Mouse (Mus musculus) thymus, adult 2 months (tissue): Measurements from ENCODE around the gene Gm49333. TPM values are rescaled to one million over a fixed set of nuclear protein-coding genes. Genes with fewer than 3 reads are reported as not detected.

Source experiments
- DNase-seq: peaks from one replicate; pipeline ENCODE4 v3.0.0; 2021
- H3K27ac ChIP-seq: fragments of 200-500 bp; 2 replicates; pipeline ENCODE4 v1.5.1; 2012; ENCODE audit warnings: low read length, control low read depth; ENCODE audit not compliant: control insufficient read depth, insufficient read depth
- H3K27me3 ChIP-seq: fragments of 200-500 bp; 2 replicates; pipeline ENCODE4 v1.6.1; 2012; ENCODE audit warnings: mild to moderate bottlenecking, low read length, moderate library complexity, mixed read lengths; ENCODE audit not compliant: control insufficient read depth, insufficient read depth
- H3K36me3 ChIP-seq: fragments of 200-500 bp; 2 replicates; pipeline ENCODE4 v1.6.1; 2012; ENCODE audit warnings: mild to moderate bottlenecking, low read length, moderate library complexity; ENCODE audit not compliant: control insufficient read depth, insufficient read depth
- H3K4me1 ChIP-seq: fragments of 200-500 bp; replicated peaks from 2 replicates; pipeline ENCODE4 v1.6.1; 2012; ENCODE audit warnings: low read length; ENCODE audit not compliant: control insufficient read depth, insufficient read depth
- H3K4me3 ChIP-seq: fragments of 200-500 bp; 2 replicates; pipeline ENCODE4 v1.5.1; 2012; ENCODE audit warnings: mild to moderate bottlenecking, low read length, control low read depth, moderate library complexity; ENCODE audit not compliant: control insufficient read depth, insufficient read depth
- CTCF ChIP-seq: fragments of 200-500 bp; IDR thresholded peaks from 2 replicates; pipeline ENCODE4 v1.5.1; 2012; ENCODE audit warnings: mild to moderate bottlenecking, control low read depth, low read length, moderate library complexity, borderline replicate concordance; ENCODE audit not compliant: control insufficient read depth, poor library complexity, insufficient read depth; ENCODE audit errors: extremely low read depth
- POLR2A ChIP-seq: fragments of 200-500 bp; IDR thresholded peaks from 2 replicates; pipeline ENCODE4 v1.6.1; 2012; ENCODE audit warnings: mild to moderate bottlenecking, low read length, control low read depth, moderate library complexity; ENCODE audit not compliant: control insufficient read depth, poor library complexity, insufficient read depth; ENCODE audit errors: extremely low read depth
- WGBS: fragments of 180-500 bp; shearing (Covaris S2); methylation state at CpG from one replicate; pipeline ENCODE4 v1.1.7; 2018; 5-methylcytosine and 5-hydroxymethylcytosine counted together
- polyA plus RNA-seq: library from polyadenylated mRNA; depleted of rRNA; stranded (reverse); fragments of >200 nt; gene quantifications from 2 replicates; pipeline ENCODE4 v1.2.3, GENCODE M21; 2012

Gm49333 gene
- polyA plus RNA-seq, 1 experiment = not detected

DNA sequence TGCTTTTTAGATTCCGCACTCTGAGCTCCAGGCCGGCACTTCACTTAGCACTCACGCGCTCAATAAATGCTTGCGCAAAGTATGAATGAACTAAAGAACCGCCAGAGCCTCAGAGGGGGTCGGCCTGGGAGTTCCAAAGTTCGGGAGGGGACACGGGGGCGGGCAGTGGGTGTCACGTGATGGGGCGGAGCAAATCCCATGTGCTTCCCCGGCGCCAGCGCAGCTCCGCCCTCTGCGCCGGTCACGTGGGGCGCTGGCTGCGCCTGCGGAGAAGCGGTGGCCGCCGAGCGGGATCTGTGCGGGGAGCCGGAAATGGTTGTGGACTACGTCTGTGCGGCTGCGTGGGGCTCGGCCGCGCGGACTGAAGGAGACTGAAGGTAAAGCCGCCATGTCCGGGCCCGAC is 61.1 kb downstream of the Gm49333 start:
- WGBS = under 1% methylated on average over 38 of the region's 38 CpGs
- Histone ChIP-seq H3K27me3 (no peaks in the 10 kb centered on the region), H3K4me3 (peak overlapping the region; percentile 97), H3K27ac (no peak overlapping the region), H3K36me3 (peaks cover 17% of the 10 kb centered on the region), H3K4me1 (peaks cover 16% of the 10 kb centered on the region)
- 0 out of 2 replicates have a peak, but pooled peaks have one; percentile 29 for TF ChIP-seq CTCF
- TF ChIP-seq POLR2A = peak; percentile 66; the same call in 1 of the 2 replicates
- DNase-seq = peak; percentile 96

DNA sequence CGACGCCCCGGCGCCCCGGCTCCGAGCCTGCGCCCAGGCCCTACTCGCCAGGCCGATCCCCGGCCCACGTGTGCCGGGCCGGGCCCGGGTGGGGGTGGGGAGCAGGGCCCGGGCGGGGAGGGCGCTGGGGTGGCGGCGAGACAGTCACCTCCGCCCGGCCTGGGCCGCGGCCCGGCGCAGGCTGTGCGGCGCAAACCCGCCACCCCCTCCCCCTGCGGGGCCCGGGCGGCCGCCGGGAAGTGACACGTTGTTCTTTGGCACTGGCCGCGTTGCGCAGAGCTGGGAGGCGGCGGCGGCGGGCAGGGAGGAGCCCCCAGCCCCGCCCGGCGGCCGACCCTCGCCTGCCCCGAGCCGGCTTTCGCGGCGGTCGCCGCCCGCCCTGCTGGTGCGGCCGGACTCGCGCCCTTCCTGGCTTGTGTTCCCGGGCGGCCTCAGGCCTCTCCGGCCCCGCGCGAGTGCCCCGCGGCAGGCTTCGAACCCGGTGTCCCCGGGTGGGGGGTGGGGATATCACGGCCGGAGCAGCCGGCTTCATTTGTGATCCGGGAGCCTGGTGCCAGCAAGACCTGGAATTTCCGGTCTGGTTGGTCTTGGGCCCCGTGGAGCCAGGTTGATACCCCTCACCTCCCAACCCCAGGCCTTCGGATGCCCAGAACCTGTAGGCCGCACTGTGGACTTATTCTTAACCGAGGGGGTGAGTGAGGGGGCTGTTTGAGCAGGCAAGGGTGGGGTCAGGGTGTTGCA is 61.7 kb downstream of the Gm49333 start:
- H3K27me3 ChIP-seq = no peaks in the 10 kb centered on the region
- TF ChIP-seq POLR2A = no peak
- no peak for TF ChIP-seq CTCF
- H3K36me3 ChIP-seq = peaks cover 23% of the 10 kb centered on the region
- DNase-seq = peak; percentile 56
- under 1% methylated on average over 65 of the region's 78 CpGs for WGBS
- H3K4me3 ChIP-seq = peak overlapping the region; percentile 97
- peaks cover 16% of the 10 kb centered on the region for H3K4me1 ChIP-seq
- H3K27ac ChIP-seq = no peak overlapping the region; the same call in 1 of the 2 replicates

DNA sequence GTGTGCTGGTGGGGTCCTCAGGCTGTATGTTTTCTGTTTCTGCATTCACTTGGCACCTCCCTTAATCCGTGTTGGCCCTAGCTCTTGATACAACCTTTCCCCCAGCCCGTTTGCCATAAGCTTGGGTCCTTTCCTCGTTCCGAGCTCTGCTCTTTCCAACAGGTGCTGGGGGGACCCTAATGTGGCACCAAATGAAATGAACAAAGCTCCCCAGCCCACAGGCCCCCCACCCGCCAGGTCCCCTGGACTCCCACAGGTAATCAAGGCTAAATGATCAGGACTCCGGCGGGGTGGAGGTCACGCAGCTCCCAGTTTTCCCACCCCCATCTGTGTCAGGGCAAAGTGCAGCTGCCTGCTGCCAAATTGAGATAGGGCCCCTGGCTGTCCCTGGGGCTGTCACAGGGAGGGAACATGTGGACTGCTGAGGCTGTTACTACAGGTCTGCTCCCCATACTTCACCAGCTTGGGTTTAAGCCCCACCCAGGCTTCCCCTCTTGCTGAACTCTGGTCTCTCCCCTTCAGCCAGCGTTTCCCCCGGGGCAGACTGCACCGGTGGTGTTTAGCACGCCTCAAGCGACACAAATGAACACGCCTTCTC is 62.4 kb downstream of the Gm49333 start:
- peak overlapping the region; percentile 97 for H3K4me3 ChIP-seq
- peak; percentile 31 for DNase-seq
- no peak overlapping the region; the same call in 1 of the 2 replicates for H3K27ac ChIP-seq
- H3K27me3 ChIP-seq = no peaks in the 10 kb centered on the region
- H3K4me1 ChIP-seq = peaks cover 16% of the 10 kb centered on the region
- WGBS = 2% methylated on average over 14 of the region's 14 CpGs
- TF ChIP-seq CTCF = 0 out of 2 replicates have a peak, but pooled peaks have one; percentile 22
- TF ChIP-seq POLR2A = no peak
- H3K36me3 ChIP-seq = peaks cover 30% of the 10 kb centered on the region

DNA sequence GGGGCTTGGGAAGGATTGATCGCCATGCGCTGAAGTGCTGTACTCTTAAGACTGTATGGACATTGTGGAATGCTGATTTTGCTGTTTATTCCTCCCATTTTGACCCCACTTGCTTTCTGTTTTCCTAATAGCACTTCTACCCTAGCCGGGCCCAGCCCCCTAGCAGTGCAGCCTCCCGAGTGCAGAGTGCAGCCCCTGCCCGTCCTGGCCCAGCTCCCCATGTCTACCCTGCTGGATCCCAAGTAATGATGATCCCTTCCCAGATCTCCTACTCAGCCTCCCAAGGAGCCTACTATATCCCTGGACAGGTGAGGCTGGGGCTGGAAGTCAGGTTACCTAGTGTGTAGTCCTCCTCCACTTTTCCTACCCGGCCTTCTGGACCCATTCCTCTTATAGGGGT is 63.8 kb downstream of the Gm49333 start:
- no peak overlapping the region for H3K4me3 ChIP-seq
- no peak for TF ChIP-seq CTCF
- no peak for TF ChIP-seq POLR2A
- no peaks in the 10 kb centered on the region for H3K27me3 ChIP-seq
- peaks cover 44% of the 10 kb centered on the region for H3K36me3 ChIP-seq
- H3K4me1 ChIP-seq = peaks cover 16% of the 10 kb centered on the region
- no peak for DNase-seq
- H3K27ac ChIP-seq = no peak overlapping the region
- WGBS = 95% methylated on average over 6 of the region's 6 CpGs

DNA sequence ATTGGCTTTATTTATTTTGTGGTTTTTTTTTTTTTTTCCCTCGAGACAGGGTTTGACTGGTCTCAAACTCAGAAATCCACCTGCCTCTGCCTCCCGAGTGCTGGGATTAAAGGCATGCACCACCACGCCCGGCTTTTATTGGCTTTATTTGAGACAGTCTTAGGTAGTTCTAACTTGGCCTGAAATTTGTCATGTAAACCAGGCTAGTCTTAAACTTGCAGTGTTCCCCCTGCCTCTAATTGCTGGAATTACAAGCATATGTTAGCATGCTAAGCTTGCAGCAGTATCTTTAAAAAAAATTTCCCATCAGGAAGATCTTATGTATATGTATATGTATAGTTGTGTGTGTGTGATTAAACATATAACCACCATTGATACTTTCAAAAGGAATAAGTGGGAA is 65.3 kb downstream of the Gm49333 start:
- no peak for DNase-seq
- Histone ChIP-seq H3K36me3 (peaks cover 59% of the 10 kb centered on the region), H3K4me3 (no peak overlapping the region), H3K27ac (no peak overlapping the region), H3K27me3 (no peaks in the 10 kb centered on the region), H3K4me1 (peaks cover 16% of the 10 kb centered on the region)
- 77% methylated on average over 4 of the region's 4 CpGs for WGBS
- TF ChIP-seq POLR2A (no peak), CTCF (no peak)

DNA sequence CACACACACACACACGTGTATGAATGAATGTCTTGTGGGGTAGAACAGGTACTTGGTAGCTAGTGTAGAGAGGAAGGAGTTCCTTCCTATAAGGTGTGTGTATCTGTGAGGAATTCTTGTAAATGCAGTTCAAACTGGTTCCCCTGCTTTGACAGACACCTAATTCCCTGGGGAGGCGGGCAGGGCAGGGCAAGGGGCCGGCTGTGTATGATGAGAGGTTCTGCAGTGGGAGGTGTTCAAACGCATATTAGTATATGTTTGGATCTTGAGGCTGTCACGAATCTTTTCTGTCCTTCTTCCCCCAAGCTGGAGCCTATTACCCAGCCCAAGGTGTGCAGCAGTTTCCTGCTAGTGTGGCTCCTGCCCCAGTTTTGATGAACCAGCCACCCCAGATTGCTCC is 66.0 kb downstream of the Gm49333 start:
- Histone ChIP-seq H3K4me1 (peaks cover 13% of the 10 kb centered on the region), H3K36me3 (peaks cover 66% of the 10 kb centered on the region), H3K4me3 (no peak overlapping the region), H3K27ac (no peak overlapping the region), H3K27me3 (no peaks in the 10 kb centered on the region)
- no peak for DNase-seq
- TF ChIP-seq POLR2A (no peak), CTCF (no peak)
- WGBS = 83% methylated on average over 5 of the region's 5 CpGs
